Mouse (Mus musculus): ENCODE results near the gene Klf1. TPM values are rescaled to one million over a fixed set of nuclear protein-coding genes. Genes with fewer than 3 reads are reported as not detected.

Klf1 gene
- polyA plus RNA-seq, 1 experiment from 2014 or later = 4.9 TPM

GRCm38 (mm10) chr8:84888280-84888679 lies 13.4 kb upstream of the Klf1 start:
- Histone ChIP-seq H3K27me3 (replicated peaks) (no peaks in the 10 kb centered on the region), H3K9me3 (no peaks in the 10 kb centered on the region), H3K9ac (no peak overlapping the region), H3K4me2 (no peak overlapping the region), H3K27ac (replicated peaks) (no peak overlapping the region), H3K4me1 (peaks cover 10% of the 10 kb centered on the region), H3K36me3 (peaks cover 47% of the 10 kb centered on the region), H3K4me3 (no peak overlapping the region)
- no peak for ATAC-seq (ENCODE audit: extremely low read depth, insufficient number of reproducible peaks, low FRiP score, low TSS enrichment)
- 92% methylated on average over 3 of the region's 3 CpGs for WGBS

- ATAC-seq (ENCODE audit: extremely low read depth, insufficient number of reproducible peaks, low FRiP score, low TSS enrichment) = no peak
- WGBS = 82% methylated on average over 1 of the region's 1 CpGs
- H3K36me3 ChIP-seq = peaks cover 47% of the 10 kb centered on the region
- H3K27me3 ChIP-seq (replicated peaks) = no peaks in the 10 kb centered on the region
- H3K27ac ChIP-seq (replicated peaks) = no peak overlapping the region
- H3K4me3 ChIP-seq = no peak overlapping the region
- H3K9ac ChIP-seq = no peak overlapping the region
- H3K9me3 ChIP-seq = no peaks in the 10 kb centered on the region
- no peak overlapping the region for H3K4me2 ChIP-seq
- peaks cover 12% of the 10 kb centered on the region for H3K4me1 ChIP-seq
These were observed 12.6 kb upstream of the Klf1 start for GRCm38 (mm10) chr8:84889141-84889540.

- no peak for ATAC-seq (ENCODE audit: extremely low read depth, insufficient number of reproducible peaks, low FRiP score, low TSS enrichment)
- no peaks in the 10 kb centered on the region for H3K27me3 ChIP-seq (replicated peaks)
- H3K27ac ChIP-seq (replicated peaks) = no peak overlapping the region; the same call in 1 of the 2 replicates
- 11% methylated on average over 31 of the region's 31 CpGs for WGBS
- H3K4me3 ChIP-seq = peak overlapping the region; percentile 68
- H3K4me1 ChIP-seq = peaks cover 18% of the 10 kb centered on the region
- peaks cover 22% of the 10 kb centered on the region for H3K36me3 ChIP-seq
- no peaks in the 10 kb centered on the region for H3K9me3 ChIP-seq
- H3K4me2 ChIP-seq = peak overlapping the region; percentile 77
- peak overlapping the region; percentile 85 for H3K9ac ChIP-seq
These were observed 8.6 kb upstream of the Klf1 start for GRCm38 (mm10) chr8:84892993-84893708.

GRCm38 (mm10) chr8:84893709-84894134 lies 8.0 kb upstream of the Klf1 start, which contains the start of gene Gcdh:
Gene Gcdh (minus strand): TSS chr8:84893921.
- H3K9me3 ChIP-seq = no peaks in the 10 kb centered on the region
- H3K9ac ChIP-seq = peak within 1 kb of the TSS; percentile 85
- no peaks in the 10 kb centered on the region for H3K27me3 ChIP-seq (replicated peaks)
- under 1% methylated on average over 11 of the region's 11 CpGs for WGBS
- H3K27ac ChIP-seq (replicated peaks) = no peak within 1 kb of the TSS; the same call in 1 of the 2 replicates
- peaks cover 18% of the 10 kb centered on the region for H3K4me1 ChIP-seq
- H3K36me3 ChIP-seq = peaks cover 16% of the 10 kb centered on the region
- peak; percentile 82 for ATAC-seq (ENCODE audit: extremely low read depth, insufficient number of reproducible peaks, low FRiP score, low TSS enrichment)
- H3K4me3 ChIP-seq = peak within 1 kb of the TSS; percentile 68
- H3K4me2 ChIP-seq = peak within 1 kb of the TSS; percentile 77

GRCm38 (mm10) chr8:84895963-84896362 lies 5.8 kb upstream of the Klf1 start:
- Histone ChIP-seq H3K4me2 (no peak overlapping the region), H3K36me3 (no peaks in the 10 kb centered on the region), H3K4me1 (peaks cover 20% of the 10 kb centered on the region), H3K27me3 (replicated peaks) (peaks cover 9% of the 10 kb centered on the region), H3K27ac (replicated peaks) (no peak overlapping the region), H3K9me3 (no peaks in the 10 kb centered on the region), H3K4me3 (no peak overlapping the region), H3K9ac (no peak overlapping the region)
- 80% methylated on average over 5 of the region's 5 CpGs for WGBS
- ATAC-seq (ENCODE audit: extremely low read depth, insufficient number of reproducible peaks, low FRiP score, low TSS enrichment) = no peak

- no peak for ATAC-seq (ENCODE audit: extremely low read depth, insufficient number of reproducible peaks, low FRiP score, low TSS enrichment)
- Histone ChIP-seq H3K4me2 (peak overlapping the region; percentile 97), H3K4me3 (peak overlapping the region; percentile 73; the same call in 1 of the 2 replicates), H3K4me1 (peaks cover 17% of the 10 kb centered on the region), H3K36me3 (no peaks in the 10 kb centered on the region), H3K27ac (replicated peaks) (peak overlapping the region; percentile 29), H3K9ac (0 out of 2 replicates have a peak overlapping the region, but pooled peaks have one; percentile 37), H3K27me3 (replicated peaks) (peaks cover 22% of the 10 kb centered on the region), H3K9me3 (no peaks in the 10 kb centered on the region)
- WGBS = 21% methylated on average over 4 of the region's 4 CpGs
These were observed 657 bp upstream of the Klf1 start for GRCm38 (mm10) chr8:84901071-84901470.

- WGBS = 4% methylated on average over 24 of the region's 24 CpGs
- ATAC-seq (ENCODE audit: extremely low read depth, insufficient number of reproducible peaks, low FRiP score, low TSS enrichment) = no peak
- Histone ChIP-seq H3K9me3 (no peaks in the 10 kb centered on the region), H3K36me3 (no peaks in the 10 kb centered on the region), H3K4me3 (peak overlapping the region; percentile 73), H3K9ac (peak overlapping the region; percentile 87), H3K27ac (replicated peaks) (peak overlapping the region; percentile 62; the same call in 1 of the 2 replicates), H3K4me2 (peak overlapping the region; percentile 97), H3K27me3 (replicated peaks) (peaks cover 22% of the 10 kb centered on the region), H3K4me1 (peaks cover 17% of the 10 kb centered on the region)
These were observed 715 bp downstream of the Klf1 start for GRCm38 (mm10) chr8:84902367-84902919.

GRCm38 (mm10) chr8:84902920-84903661 lies 1.4 kb downstream of the Klf1 start:
- Histone ChIP-seq H3K4me3 (peak overlapping the region; percentile 73), H3K4me1 (peaks cover 17% of the 10 kb centered on the region), H3K9me3 (no peaks in the 10 kb centered on the region), H3K4me2 (peak overlapping the region; percentile 97), H3K27ac (replicated peaks) (peak overlapping the region; percentile 62; the same call in 1 of the 2 replicates), H3K9ac (peak overlapping the region; percentile 87), H3K27me3 (replicated peaks) (peaks cover 22% of the 10 kb centered on the region), H3K36me3 (no peaks in the 10 kb centered on the region)
- under 1% methylated on average over 64 of the region's 68 CpGs for WGBS
- ATAC-seq (ENCODE audit: extremely low read depth, insufficient number of reproducible peaks, low FRiP score, low TSS enrichment) = peak; percentile 78

GRCm38 (mm10) chr8:84904351-84904750 lies 2.6 kb downstream of the Klf1 start:
- H3K4me2 ChIP-seq = no peak overlapping the region
- H3K36me3 ChIP-seq = no peaks in the 10 kb centered on the region
- H3K27me3 ChIP-seq (replicated peaks) = peaks cover 29% of the 10 kb centered on the region
- WGBS = 85% methylated on average over 7 of the region's 7 CpGs
- no peak overlapping the region for H3K9ac ChIP-seq
- no peak overlapping the region for H3K4me3 ChIP-seq
- no peaks in the 10 kb centered on the region for H3K9me3 ChIP-seq
- ATAC-seq (ENCODE audit: extremely low read depth, insufficient number of reproducible peaks, low FRiP score, low TSS enrichment) = no peak
- no peak overlapping the region for H3K27ac ChIP-seq (replicated peaks)
- peaks cover 21% of the 10 kb centered on the region for H3K4me1 ChIP-seq

- H3K9me3 ChIP-seq = no peaks in the 10 kb centered on the region
- ATAC-seq (ENCODE audit: extremely low read depth, insufficient number of reproducible peaks, low FRiP score, low TSS enrichment) = no peak
- H3K4me3 ChIP-seq = no peak overlapping the region
- no peaks in the 10 kb centered on the region for H3K36me3 ChIP-seq
- peaks cover 42% of the 10 kb centered on the region for H3K27me3 ChIP-seq (replicated peaks)
- WGBS = 91% methylated on average over 9 of the region's 9 CpGs
- H3K27ac ChIP-seq (replicated peaks) = no peak overlapping the region
- H3K9ac ChIP-seq = no peak overlapping the region
- no peak overlapping the region for H3K4me2 ChIP-seq
- H3K4me1 ChIP-seq = peaks cover 16% of the 10 kb centered on the region
These were observed 5.3 kb downstream of the Klf1 start for GRCm38 (mm10) chr8:84907037-84907436.

GRCm38 (mm10) chr8:84907493-84907892 lies 5.8 kb downstream of the Klf1 start:
- Histone ChIP-seq H3K9ac (no peak overlapping the region), H3K36me3 (no peaks in the 10 kb centered on the region), H3K9me3 (no peaks in the 10 kb centered on the region), H3K27me3 (replicated peaks) (peaks cover 47% of the 10 kb centered on the region), H3K27ac (replicated peaks) (no peak overlapping the region), H3K4me2 (no peak overlapping the region), H3K4me1 (peaks cover 16% of the 10 kb centered on the region), H3K4me3 (no peak overlapping the region)
- WGBS = 73% methylated on average over 8 of the region's 8 CpGs
- ATAC-seq (ENCODE audit: extremely low read depth, insufficient number of reproducible peaks, low FRiP score, low TSS enrichment) = no peak

Measured in heart, embryonic 13.5 days (tissue).